Mouse (Mus musculus) embryonic facial prominence, embryonic 12.5 days (tissue): ENCODE results near the gene Amigo1. TPM values are rescaled to one million over a fixed set of nuclear protein-coding genes. Genes with fewer than 3 reads are reported as not detected.

ENCODE experiments used
- ATAC-seq: fragments of 200-750 bp; cut with Nextera tagmentation; 2 replicates; pipeline ENCODE4 v1.8.0; 2017; ENCODE audit not compliant: insufficient number of reproducible peaks, insufficient read depth, low FRiP score, low TSS enrichment
- H3K27ac ChIP-seq: fragments of 300-500 bp; sonication (generic); 2 replicates; pipeline ENCODE4 v1.5.1; 2016; ENCODE audit warnings: mild to moderate bottlenecking
- H3K27me3 ChIP-seq: fragments of 300-500 bp; sonication (generic); 2 replicates; pipeline ENCODE4 v1.6.1; 2016; ENCODE audit warnings: mild to moderate bottlenecking, moderate library complexity
- H3K36me3 ChIP-seq: fragments of 300-500 bp; sonication (generic); 2 replicates; pipeline ENCODE4 v1.6.1; 2016; ENCODE audit warnings: mild to moderate bottlenecking
- H3K4me1 ChIP-seq: fragments of 300-500 bp; sonication (generic); 2 replicates; pipeline ENCODE4 v1.6.1; 2016
- H3K4me2 ChIP-seq: fragments of 300-500 bp; sonication (generic); replicated peaks from 2 replicates; pipeline ENCODE4 v1.6.1; 2016; ENCODE audit warnings: mild to moderate bottlenecking, moderate library complexity
- H3K4me3 ChIP-seq: fragments of 300-500 bp; sonication (generic); 2 replicates; pipeline ENCODE4 v1.5.1; 2016; ENCODE audit warnings: mild to moderate bottlenecking
- H3K9ac ChIP-seq: fragments of 300-500 bp; sonication (generic); 2 replicates; pipeline ENCODE4 v1.6.1; 2016; ENCODE audit warnings: mild to moderate bottlenecking, moderate library complexity
- H3K9me3 ChIP-seq: fragments of 300-500 bp; sonication (generic); 2 replicates; pipeline ENCODE4 v1.6.1; 2016; ENCODE audit warnings: mild to moderate bottlenecking, moderate library complexity
- WGBS: fragments of 180-500 bp; shearing (Covaris S2); methylation state at CpG from one replicate; pipeline ENCODE4 v1.1.7; 2016; 5-methylcytosine and 5-hydroxymethylcytosine counted together
- polyA plus RNA-seq: library from polyadenylated mRNA; unstranded; fragments of >200 nt; fragmentation: Nextera tagmentation; extraction: Ambion mirVana; gene quantifications from 2 replicates; pipeline ENCODE4 v1.2.1, GENCODE M21; 2016

Gene Amigo1
- polyA plus RNA-seq, 1 experiment from 2014 or later = 7.9 TPM

GRCm38 (mm10) chr3:108164807-108165206 lies 21.3 kb upstream of the Amigo1 start:
- Histone ChIP-seq H3K9ac (no peak overlapping the region), H3K27me3 (0 out of 2 replicates have a peak, but pooled peaks cover 5% of the 10 kb centered on the region), H3K4me1 (peaks cover 41% of the 10 kb centered on the region), H3K36me3 (no peaks in the 10 kb centered on the region), H3K4me2 (peak overlapping the region; percentile 44), H3K9me3 (no peaks in the 10 kb centered on the region), H3K4me3 (no peak overlapping the region), H3K27ac (no peak overlapping the region)
- 15% methylated on average over 9 of the region's 9 CpGs for WGBS
- ATAC-seq = no peak

GRCm38 (mm10) chr3:108165532-108166315 lies 20.4 kb upstream of the Amigo1 start:
- Histone ChIP-seq H3K4me1 (peaks cover 41% of the 10 kb centered on the region), H3K36me3 (no peaks in the 10 kb centered on the region), H3K27me3 (0 out of 2 replicates have a peak, but pooled peaks cover 5% of the 10 kb centered on the region), H3K9me3 (no peaks in the 10 kb centered on the region), H3K4me3 (no peak overlapping the region), H3K27ac (peak overlapping the region; percentile 74), H3K4me2 (peak overlapping the region; percentile 44; the same call in 1 of the 2 replicates), H3K9ac (peak overlapping the region; percentile 7; the same call in 1 of the 2 replicates)
- ATAC-seq = no peak
- 12% methylated on average over 10 of the region's 10 CpGs for WGBS

- WGBS = 3% methylated on average over 8 of the region's 11 CpGs
- Histone ChIP-seq H3K4me1 (peaks cover 41% of the 10 kb centered on the region), H3K9me3 (no peaks in the 10 kb centered on the region), H3K27me3 (0 out of 2 replicates have a peak, but pooled peaks cover 5% of the 10 kb centered on the region), H3K9ac (no peak overlapping the region; the same call in none of the 2 replicates), H3K36me3 (no peaks in the 10 kb centered on the region), H3K4me2 (0 out of 2 replicates have a peak overlapping the region, but pooled peaks have one; percentile 9), H3K27ac (peak overlapping the region; percentile 74), H3K4me3 (no peak overlapping the region)
- 0 out of 2 replicates have a peak, but pooled peaks have one; percentile 42 for ATAC-seq
Measured at GRCm38 (mm10) chr3:108166486-108167211, 19.5 kb upstream of the Amigo1 start.

- Histone ChIP-seq H3K36me3 (no peaks in the 10 kb centered on the region), H3K9ac (no peak overlapping the region), H3K27ac (peak overlapping the region; percentile 74), H3K4me3 (no peak overlapping the region), H3K4me1 (peaks cover 41% of the 10 kb centered on the region), H3K9me3 (no peaks in the 10 kb centered on the region), H3K27me3 (0 out of 2 replicates have a peak, but pooled peaks cover 5% of the 10 kb centered on the region), H3K4me2 (0 out of 2 replicates have a peak overlapping the region, but pooled peaks have one; percentile 9)
- ATAC-seq = no peak
- 33% methylated on average over 14 of the region's 14 CpGs for WGBS
Measured at GRCm38 (mm10) chr3:108167499-108167898, 18.6 kb upstream of the Amigo1 start.

- H3K9ac ChIP-seq = no peak overlapping the region
- no peaks in the 10 kb centered on the region for H3K36me3 ChIP-seq
- H3K27ac ChIP-seq = no peak overlapping the region
- no peak overlapping the region for H3K4me2 ChIP-seq
- no peak for ATAC-seq
- no peaks in the 10 kb centered on the region for H3K27me3 ChIP-seq
- peaks cover 41% of the 10 kb centered on the region for H3K4me1 ChIP-seq
- no peaks in the 10 kb centered on the region for H3K9me3 ChIP-seq
- WGBS = 44% methylated on average over 3 of the region's 3 CpGs
- H3K4me3 ChIP-seq = no peak overlapping the region
Measured at GRCm38 (mm10) chr3:108169199-108169598, 16.9 kb upstream of the Amigo1 start.

- no peaks in the 10 kb centered on the region for H3K27me3 ChIP-seq
- H3K4me3 ChIP-seq = no peak overlapping the region
- H3K4me1 ChIP-seq = peaks cover 10% of the 10 kb centered on the region
- peak; percentile 81; the same call in 1 of the 2 replicates for ATAC-seq
- H3K9ac ChIP-seq = no peak overlapping the region
- H3K36me3 ChIP-seq = no peaks in the 10 kb centered on the region
- no peaks in the 10 kb centered on the region for H3K9me3 ChIP-seq
- H3K4me2 ChIP-seq = peak overlapping the region; percentile 22; the same call in 1 of the 2 replicates
- WGBS = 20% methylated on average over 14 of the region's 14 CpGs
- H3K27ac ChIP-seq = peak overlapping the region; percentile 33; the same call in 1 of the 2 replicates
Measured at GRCm38 (mm10) chr3:108174672-108175531, 11.2 kb upstream of the Amigo1 start.

- 0 out of 2 replicates have a peak, but pooled peaks have one; percentile 35 for ATAC-seq
- Histone ChIP-seq H3K4me2 (no peak overlapping the region), H3K4me3 (no peak overlapping the region), H3K4me1 (peaks cover 10% of the 10 kb centered on the region), H3K36me3 (no peaks in the 10 kb centered on the region), H3K27me3 (no peaks in the 10 kb centered on the region), H3K9ac (no peak overlapping the region), H3K9me3 (no peaks in the 10 kb centered on the region), H3K27ac (no peak overlapping the region)
- 68% methylated on average over 7 of the region's 7 CpGs for WGBS
Measured at GRCm38 (mm10) chr3:108178756-108179715, 7.1 kb upstream of the Amigo1 start.

- no peak for ATAC-seq
- WGBS = 36% methylated on average over 2 of the region's 2 CpGs
- Histone ChIP-seq H3K4me1 (no peaks in the 10 kb centered on the region), H3K9me3 (no peaks in the 10 kb centered on the region), H3K9ac (no peak overlapping the region), H3K27ac (no peak overlapping the region), H3K27me3 (no peaks in the 10 kb centered on the region; the same call in 1 of the 2 replicates), H3K4me2 (no peak overlapping the region), H3K36me3 (no peaks in the 10 kb centered on the region), H3K4me3 (no peak overlapping the region)
Measured at GRCm38 (mm10) chr3:108180514-108180913, 5.6 kb upstream of the Amigo1 start.

GRCm38 (mm10) chr3:108184742-108185141 lies 1.4 kb upstream of the Amigo1 start:
- Histone ChIP-seq H3K36me3 (no peaks in the 10 kb centered on the region), H3K27ac (no peak overlapping the region), H3K4me3 (no peak overlapping the region), H3K27me3 (peaks cover 20% of the 10 kb centered on the region), H3K4me2 (no peak overlapping the region), H3K9ac (no peak overlapping the region), H3K9me3 (no peaks in the 10 kb centered on the region), H3K4me1 (peaks cover 8% of the 10 kb centered on the region; the same call in 1 of the 2 replicates)
- 72% methylated on average over 3 of the region's 3 CpGs for WGBS
- no peak for ATAC-seq

- H3K27me3 ChIP-seq = peaks cover 20% of the 10 kb centered on the region
- H3K4me2 ChIP-seq = peak overlapping the region; percentile 75
- H3K9me3 ChIP-seq = no peaks in the 10 kb centered on the region
- H3K27ac ChIP-seq = no peak overlapping the region
- ATAC-seq = peak; percentile 64; the same call in 1 of the 2 replicates
- peak overlapping the region; percentile 76 for H3K4me3 ChIP-seq
- H3K4me1 ChIP-seq = peaks cover 10% of the 10 kb centered on the region; the same call in 1 of the 2 replicates
- no peaks in the 10 kb centered on the region for H3K36me3 ChIP-seq
- WGBS = 2% methylated on average over 16 of the region's 16 CpGs
- H3K9ac ChIP-seq = peak overlapping the region; percentile 72; the same call in 1 of the 2 replicates
Measured at GRCm38 (mm10) chr3:108185460-108186097, 556 bp upstream of the Amigo1 start.
